Mouse (Mus musculus) stomach, embryonic 15.5 days (tissue): ENCODE results near the gene Eif4g1. TPM values are rescaled to one million over a fixed set of nuclear protein-coding genes. Genes with fewer than 3 reads are reported as not detected.

ENCODE experiments used
- ATAC-seq: fragments of 200-750 bp; cut with Nextera tagmentation; 2 replicates; pipeline ENCODE4 v1.8.0; 2017; ENCODE audit warnings: low read depth, moderate number of reproducible peaks, moderate TSS enrichment; ENCODE audit not compliant: insufficient read depth, low FRiP score
- H3K27ac ChIP-seq: fragments of 300-500 bp; sonication (generic); 2 replicates; pipeline ENCODE4 v1.5.1; 2015; ENCODE audit warnings: mild to moderate bottlenecking, inconsistent platforms
- H3K27me3 ChIP-seq: fragments of 300-500 bp; sonication (generic); replicated peaks from 2 replicates; pipeline ENCODE4 v1.6.1; 2015; ENCODE audit warnings: inconsistent platforms
- H3K36me3 ChIP-seq: fragments of 300-500 bp; sonication (generic); 2 replicates; pipeline ENCODE4 v1.6.1; 2015; ENCODE audit warnings: inconsistent platforms
- H3K4me1 ChIP-seq: fragments of 300-500 bp; sonication (generic); 2 replicates; pipeline ENCODE4 v1.6.1; 2015; ENCODE audit warnings: inconsistent platforms
- H3K4me2 ChIP-seq: fragments of 300-500 bp; sonication (generic); 2 replicates; pipeline ENCODE4 v1.6.1; 2015; ENCODE audit warnings: mild to moderate bottlenecking, inconsistent platforms
- H3K4me3 ChIP-seq: fragments of 300-500 bp; sonication (generic); replicated peaks from 2 replicates; pipeline ENCODE4 v1.5.1; 2015; ENCODE audit warnings: inconsistent platforms
- H3K9ac ChIP-seq: fragments of 300-500 bp; sonication (generic); 2 replicates; pipeline ENCODE4 v1.6.1; 2015; ENCODE audit warnings: inconsistent platforms
- H3K9me3 ChIP-seq: fragments of 300-500 bp; sonication (generic); 2 replicates; pipeline ENCODE4 v1.6.1; 2016; ENCODE audit warnings: inconsistent platforms
- WGBS: fragments of 180-500 bp; shearing (Covaris S2); methylation state at CpG from one replicate; pipeline ENCODE4 v1.1.7; 2015; 5-methylcytosine and 5-hydroxymethylcytosine counted together
- polyA plus RNA-seq: library from polyadenylated mRNA; unstranded; fragments of >200 nt; fragmentation: Nextera tagmentation; extraction: Ambion mirVana; gene quantifications from 2 replicates; pipeline ENCODE4 v1.2.1, GENCODE M21; 2015

Eif4g1 gene
- polyA plus RNA-seq, 1 experiment from 2014 or later: 168 TPM

- Histone ChIP-seq H3K4me3 (peak within 1 kb of the TSS; percentile 64), H3K36me3 (no peaks in the 10 kb centered on the region), H3K4me2 (peak within 1 kb of the TSS; percentile 98), H3K9ac (peak within 1 kb of the TSS; percentile 69), H3K4me1 (peaks cover 10% of the 10 kb centered on the region), H3K9me3 (no peaks in the 10 kb centered on the region), H3K27me3 (peaks cover 19% of the 10 kb centered on the region), H3K27ac (peak within 1 kb of the TSS; percentile 75)
- under 1% methylated on average over 56 of the region's 70 CpGs for WGBS
- peak; percentile 72; the same call in 1 of the 2 replicates for ATAC-seq
Measured at GRCm38 (mm10) chr16:20732925-20733730, 65.0 kb downstream of the Eif4g1 start, which contains the start of gene Chrd. Gene Chrd (plus strand): TSS chr16:20733127.

- Histone ChIP-seq H3K4me1 (peaks cover 10% of the 10 kb centered on the region), H3K27me3 (peaks cover 19% of the 10 kb centered on the region), H3K4me3 (peak within 1 kb of the TSS; percentile 64), H3K27ac (no peak within 1 kb of the TSS), H3K9ac (peak within 1 kb of the TSS; percentile 69), H3K36me3 (no peaks in the 10 kb centered on the region), H3K9me3 (no peaks in the 10 kb centered on the region), H3K4me2 (peak within 1 kb of the TSS; percentile 98)
- WGBS: 8% methylated on average over 45 of the region's 45 CpGs
- ATAC-seq: no peak
Measured at GRCm38 (mm10) chr16:20733731-20734730, 65.9 kb downstream of the Eif4g1 start, which contains the start of gene Thpo. Gene Thpo (minus strand): TSS chr16:20734511.

- Histone ChIP-seq H3K36me3 (no peaks in the 10 kb centered on the region), H3K4me1 (peaks cover 10% of the 10 kb centered on the region), H3K9ac (no peak overlapping the region), H3K27me3 (peaks cover 19% of the 10 kb centered on the region), H3K27ac (no peak overlapping the region), H3K9me3 (no peaks in the 10 kb centered on the region), H3K4me3 (no peak overlapping the region), H3K4me2 (no peak overlapping the region)
- ATAC-seq: no peak
- 71% methylated on average over 5 of the region's 5 CpGs for WGBS
Measured at GRCm38 (mm10) chr16:20735651-20736050, 67.5 kb downstream of the Eif4g1 start.

- H3K27me3 ChIP-seq: peaks cover 19% of the 10 kb centered on the region
- H3K9me3 ChIP-seq: no peaks in the 10 kb centered on the region
- ATAC-seq: no peak
- H3K36me3 ChIP-seq: no peaks in the 10 kb centered on the region
- H3K4me1 ChIP-seq: peaks cover 10% of the 10 kb centered on the region
- WGBS: 88% methylated on average over 7 of the region's 7 CpGs
- no peak overlapping the region for H3K27ac ChIP-seq
- no peak overlapping the region for H3K4me2 ChIP-seq
- no peak overlapping the region for H3K9ac ChIP-seq
- H3K4me3 ChIP-seq: no peak overlapping the region
Measured at GRCm38 (mm10) chr16:20736168-20736567, 68.1 kb downstream of the Eif4g1 start.

- ATAC-seq: no peak
Measured at GRCm38 (mm10) chr16:20736823-20737222, 68.7 kb downstream of the Eif4g1 start.

GRCm38 (mm10) chr16:20739845-20740244 lies 71.7 kb downstream of the Eif4g1 start:
- H3K4me2 ChIP-seq: no peak overlapping the region
- no peak overlapping the region for H3K9ac ChIP-seq
- no peak overlapping the region for H3K27ac ChIP-seq
- 94% methylated on average over 9 of the region's 9 CpGs for WGBS
- peaks cover 5% of the 10 kb centered on the region for H3K27me3 ChIP-seq
- no peak overlapping the region for H3K4me3 ChIP-seq
- no peaks in the 10 kb centered on the region for H3K9me3 ChIP-seq
- no peaks in the 10 kb centered on the region for H3K4me1 ChIP-seq
- no peaks in the 10 kb centered on the region for H3K36me3 ChIP-seq
- no peak for ATAC-seq

More at GRCm38 (mm10) chr16:20736823-20737222, 68.7 kb downstream of the Eif4g1 start:
- 87% methylated on average over 5 of the region's 5 CpGs for WGBS
- peaks cover 19% of the 10 kb centered on the region for H3K27me3 ChIP-seq
- H3K4me2 ChIP-seq: no peak overlapping the region
- no peaks in the 10 kb centered on the region for H3K9me3 ChIP-seq
- no peaks in the 10 kb centered on the region for H3K36me3 ChIP-seq
- H3K4me3 ChIP-seq: no peak overlapping the region
- H3K9ac ChIP-seq: no peak overlapping the region
- H3K27ac ChIP-seq: no peak overlapping the region
- peaks cover 10% of the 10 kb centered on the region for H3K4me1 ChIP-seq

Other genes with a start within 250 kb of the Eif4g1 start
- gene Abcc5, start 241.9 kb upstream of the Eif4g1 start, polyA plus RNA-seq: 46.8 and 50.7 TPM in 2 replicates
- 90.2 and 95.0 TPM in 2 replicates for gene Eif2b5, start 169.5 kb upstream of the Eif4g1 start, polyA plus RNA-seq
- 21.2 and 26.9 TPM in 2 replicates for gene Dvl3, start 151.3 kb upstream of the Eif4g1 start, polyA plus RNA-seq
- 518 and 580 TPM in 2 replicates for gene Ap2m1, start 132.8 kb upstream of the Eif4g1 start, polyA plus RNA-seq
- gene Abcf3, start 119.7 kb upstream of the Eif4g1 start, polyA plus RNA-seq: 50.6 and 65.0 TPM in 2 replicates
- gene Vwa5b2, start 78.8 kb upstream of the Eif4g1 start, polyA plus RNA-seq: 5.5 and 7.3 TPM in 2 replicates
- gene Eef1akmt4, start 56.7 kb upstream of the Eif4g1 start, polyA plus RNA-seq: 31.6 and 32.3 TPM in 2 replicates
- gene Gm49333, start 56.7 kb upstream of the Eif4g1 start, polyA plus RNA-seq: 0.15 TPM in 1 of 2 replicates, not detected in the other
- gene Alg3, start 56.6 kb upstream of the Eif4g1 start, polyA plus RNA-seq: 38.3 and 39.6 TPM in 2 replicates
- 1.3 and 1.4 TPM in 2 replicates for gene Camk2n2, start 47.0 kb upstream of the Eif4g1 start, polyA plus RNA-seq
- 2.0 and 2.7 TPM in 2 replicates for gene Ece2, start 38.5 kb upstream of the Eif4g1 start, polyA plus RNA-seq
- gene Psmd2, start 16.7 kb upstream of the Eif4g1 start, polyA plus RNA-seq: 265 and 291 TPM in 2 replicates
- 8.5 and 9.1 TPM in 2 replicates for gene Fam131a, start 24.9 kb downstream of the Eif4g1 start, polyA plus RNA-seq
- 95.7 and 97.3 TPM in 2 replicates for gene Polr2h, start 49.4 kb downstream of the Eif4g1 start, polyA plus RNA-seq
- gene Clcn2, start 49.4 kb downstream of the Eif4g1 start, polyA plus RNA-seq: 15.3 and 20.2 TPM in 2 replicates
- gene Chrd, start 64.8 kb downstream of the Eif4g1 start, polyA plus RNA-seq: 4.0 and 4.7 TPM in 2 replicates
- 1.0 and 1.1 TPM in 2 replicates for gene Thpo, start 66.2 kb downstream of the Eif4g1 start, polyA plus RNA-seq